Mouse (Mus musculus) left cerebral cortex, postnatal 14 days (tissue): Measurements from ENCODE around the gene Als2cl. TPM values are rescaled to one million over a fixed set of nuclear protein-coding genes. Genes with fewer than 3 reads are reported as not detected.

Experiments
- DNase-seq, 2 experiments: peaks; one replicate each; pipeline ENCODE4 v3.0.0; 2021 to 2022; ENCODE audit warnings: low spot score in 2 of 2, mixed read lengths in 1 of 2
- intact Hi-C: fragments of 180-260 bp; cut with DNase I; formaldehyde crosslinking; loops from one replicate; pipeline ENCODE4 v1.15.1; 2025
- microRNA-seq, 2 experiments: library from miRNA; unstranded; fragments of <30 nt; microRNA quantifications; one replicate each; pipeline ENCODE4 v1.2.0; 2022
- total RNA-seq, 2 experiments: library from RNA; stranded (reverse); gene quantifications; 2 replicates each; pipeline ENCODE4 v1.2.3; 2021

Gene Als2cl
- total RNA-seq, 2 experiments from 2014 or later = 9.6 to 10.0 TPM

- intact Hi-C loops = no loop called here
- no peak for DNase-seq
These were observed 69.2 kb downstream of the Als2cl start for GRCm38 (mm10) chr9:110948813-110949310.

- no peak for DNase-seq
- intact Hi-C loops = loop anchor here (10.0 kb wide), 1 partner anchor 215 kb away; no protein-coding TSS in a partner anchor
These were observed 70.4 kb downstream of the Als2cl start for GRCm38 (mm10) chr9:110950109-110950508.

Small RNA genes within 50 kb of the gene (microRNA-seq; reads per million reads assigned to microRNA genes)
- 0 reads per million in 2 experiments for gene Gm24269

Other genes starting within 250 kb of the Als2cl start
- 1 to 10 TPM; 5.9 to 8.9 TPM for gene Nbeal2, start 225.7 kb upstream of the Als2cl start, total RNA-seq
- gene Ccdc12, start 223.4 kb upstream of the Als2cl start, total RNA-seq = 10 to 100 TPM; 44.8 to 58.6 TPM
- under 1 TPM in 1 of 2 experiments, not detected in 1; 0.53 TPM for gene Myl3, start 138.0 kb upstream of the Als2cl start, total RNA-seq
- 1 to 10 TPM; 6.4 to 8.3 TPM for gene Pth1r, start 132.7 kb upstream of the Als2cl start, total RNA-seq
- gene Prss42, start 81.7 kb upstream of the Als2cl start, total RNA-seq = not detected
- gene Prss44, start 65.9 kb upstream of the Als2cl start, total RNA-seq = not detected
- gene Prss43, start 53.2 kb upstream of the Als2cl start, total RNA-seq = not detected
- gene Prss45, start 45.3 kb upstream of the Als2cl start, total RNA-seq = under 1 TPM; 0.27 to 0.29 TPM
- gene Prss46, start 35.4 kb upstream of the Als2cl start, total RNA-seq = not detected
- not detected for gene Prss50, start 21.9 kb upstream of the Als2cl start, total RNA-seq
- gene Tmie, start 243 bp downstream of the Als2cl start, total RNA-seq = 1 to 10 TPM; 4.1 to 4.5 TPM
- not detected for gene Fam240a, start 37.0 kb downstream of the Als2cl start, total RNA-seq
- under 1 TPM; 0.42 to 0.53 TPM for gene Tdgf1, start 66.3 kb downstream of the Als2cl start, total RNA-seq
- gene Lrrc2, start 71.7 kb downstream of the Als2cl start, total RNA-seq = 1 to 10 TPM; 1.9 to 2.0 TPM
- under 1 TPM in 1 of 2 experiments, not detected in 1; 0.44 TPM for gene Rtp3, start 110.7 kb downstream of the Als2cl start, total RNA-seq
- 1 to 10 TPM in 1 of 2 experiments, not detected in 1; 1.0 TPM for gene Ltf, start 139.4 kb downstream of the Als2cl start, total RNA-seq
- gene Ccrl2, start 177.6 kb downstream of the Als2cl start, total RNA-seq = 1 to 10 TPM in 1 of 2 experiments, under 1 TPM in 1; 0.68 to 1.0 TPM
- 10 to 100 TPM; 32.2 to 34.2 TPM for gene Lrrfip2, start 237.7 kb downstream of the Als2cl start, total RNA-seq